Mouse (Mus musculus): ENCODE results near the gene Tnfaip8l2. TPM values are rescaled to one million over a fixed set of nuclear protein-coding genes. Genes with fewer than 3 reads are reported as not detected.

Gene Tnfaip8l2
- total and polyA plus RNA-seq, 2 experiments from 2014 or later, result 2.7 to 5.4 TPM

DNA sequence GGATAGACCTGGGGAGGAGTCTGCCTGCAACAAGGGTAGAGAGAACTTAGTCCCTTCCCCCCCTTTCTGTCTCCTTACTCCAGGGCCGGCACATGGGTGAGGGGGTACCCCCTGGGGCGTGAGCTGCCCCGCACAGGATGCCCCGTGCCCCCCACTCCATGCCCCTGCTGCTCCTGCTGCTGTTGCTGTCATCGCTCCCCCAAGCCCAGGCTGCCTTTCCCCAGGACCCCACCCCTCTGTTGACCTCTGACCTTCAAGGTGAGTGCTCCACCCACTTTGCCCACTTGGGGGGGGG, 22.0 kb upstream of the Tnfaip8l2 start:
- 87% methylated on average over 5 of the region's 5 CpGs for WGBS

DNA sequence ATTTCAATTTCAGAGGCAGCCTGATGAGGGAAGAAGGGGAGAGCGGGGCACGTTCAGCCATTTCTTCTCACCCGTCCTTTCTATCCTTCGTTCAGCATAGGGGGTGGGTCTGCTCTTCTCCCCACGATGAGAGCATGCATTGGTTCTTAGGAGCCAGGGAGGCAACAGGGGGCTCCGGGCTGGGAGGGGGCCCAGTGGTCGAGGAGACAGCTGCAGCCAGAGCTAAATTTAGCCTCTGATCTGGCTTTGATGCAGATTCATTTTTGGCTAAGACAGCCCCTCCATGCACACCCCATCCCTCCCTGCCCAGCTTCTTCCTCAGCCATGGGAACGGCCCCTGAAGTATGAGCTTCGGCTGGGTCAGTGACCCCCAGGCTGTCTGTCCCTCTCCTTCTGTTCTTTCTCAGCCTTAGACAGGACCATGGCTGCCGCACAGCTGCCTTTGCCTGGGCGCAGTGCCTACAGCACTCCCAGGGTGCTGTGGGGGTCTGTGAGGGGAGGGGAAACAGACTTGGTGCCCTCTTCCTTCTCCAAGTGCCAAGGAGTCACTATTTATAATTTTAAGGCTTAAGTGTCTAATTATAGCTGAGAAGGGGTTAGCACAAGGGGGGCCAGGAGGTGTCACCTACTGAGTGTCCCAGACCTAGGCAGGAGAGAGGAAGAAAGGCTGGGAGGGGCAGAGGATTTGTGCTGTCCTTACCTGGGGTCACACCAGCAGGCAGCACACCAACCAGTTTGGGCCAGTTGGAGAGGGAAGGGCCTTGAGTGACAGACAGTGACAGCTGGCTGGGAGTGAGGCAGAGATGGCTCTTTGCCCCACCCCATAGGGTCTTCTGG, 21.5 kb upstream of the Tnfaip8l2 start:
- no peak overlapping the region for H3K27ac ChIP-seq (ENCODE audit: low read depth)
- no peak for DNase-seq (ENCODE audit: low spot score)

More for the DNA sequence above, 22.0 kb upstream of the Tnfaip8l2 start:
- DNase-seq (ENCODE audit: low spot score) (no peak), ATAC-seq (ENCODE audit: insufficient read depth, low read depth) (no peak)
- Histone ChIP-seq H3K27ac (ENCODE audit: low read depth) (no peak overlapping the region), H3K36me3 (replicated peaks; ENCODE audit: control insufficient read depth, insufficient read depth, low read length) (no peaks in the 10 kb centered on the region), H3K9ac (replicated peaks; ENCODE audit: low read depth, low read length) (no peak overlapping the region), H3K9me3 (replicated peaks; ENCODE audit: control insufficient read depth, low read length) (no peaks in the 10 kb centered on the region), H3K4me2 (ENCODE audit: low read depth, low read length) (no peak overlapping the region), H3K27me3 (ENCODE audit: control insufficient read depth, insufficient read depth, low read length) (peaks cover 12% of the 10 kb centered on the region; the same call in 1 of the 2 replicates), H3K4me3 (ENCODE audit: low read depth, low read length) (no peak overlapping the region), H3K4me1 (ENCODE audit: control insufficient read depth, insufficient read depth) (peaks cover 38% of the 10 kb centered on the region)
- TF ChIP-seq EP300 (IDR thresholded peaks at IDR 0.05; ENCODE audit: low read depth), result no peak

DNA sequence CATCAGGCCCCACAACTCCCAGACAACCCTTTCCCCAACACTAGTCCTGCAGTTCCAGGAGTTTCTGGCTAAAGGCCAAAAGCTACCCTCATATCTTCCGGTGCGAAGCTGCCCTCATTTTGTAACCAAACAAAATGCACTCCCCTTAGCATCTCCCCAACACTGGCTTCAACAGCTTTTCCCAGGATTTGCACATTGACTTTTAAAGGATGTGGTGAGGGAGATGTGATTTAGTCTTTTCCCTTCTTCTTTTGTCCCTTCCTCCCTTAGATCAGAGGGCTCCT, 20.1 kb upstream of the Tnfaip8l2 start:
- DNase-seq (ENCODE audit: low spot score), result no peak
- 34% methylated on average over 2 of the region's 2 CpGs for WGBS
- peaks cover 8% of the 10 kb centered on the region; the same call in 1 of the 2 replicates for H3K27me3 ChIP-seq (ENCODE audit: control insufficient read depth, insufficient read depth, low read length)
- no peak overlapping the region for H3K4me2 ChIP-seq (ENCODE audit: low read depth, low read length)
- no peak overlapping the region for H3K27ac ChIP-seq (ENCODE audit: low read depth)
- H3K36me3 ChIP-seq (replicated peaks; ENCODE audit: control insufficient read depth, insufficient read depth, low read length), result no peaks in the 10 kb centered on the region
- no peak overlapping the region for H3K4me3 ChIP-seq (ENCODE audit: low read depth, low read length)
- H3K9me3 ChIP-seq (replicated peaks; ENCODE audit: control insufficient read depth, low read length), result no peaks in the 10 kb centered on the region
- no peak for ATAC-seq (ENCODE audit: insufficient read depth, low read depth)
- no peak overlapping the region for H3K9ac ChIP-seq (replicated peaks; ENCODE audit: low read depth, low read length)
- peaks cover 38% of the 10 kb centered on the region for H3K4me1 ChIP-seq (ENCODE audit: control insufficient read depth, insufficient read depth)
- no peak for TF ChIP-seq CTCF (IDR thresholded peaks at IDR 0.05; ENCODE audit: low read depth)
- TF ChIP-seq EP300 (IDR thresholded peaks at IDR 0.05; ENCODE audit: low read depth), result no peak

More for the DNA sequence above, 21.5 kb upstream of the Tnfaip8l2 start:
- no peaks in the 10 kb centered on the region for H3K36me3 ChIP-seq (replicated peaks; ENCODE audit: control insufficient read depth, insufficient read depth, low read length)
- H3K4me1 ChIP-seq (ENCODE audit: control insufficient read depth, insufficient read depth), result peaks cover 38% of the 10 kb centered on the region
- H3K4me2 ChIP-seq (ENCODE audit: low read depth, low read length), result 0 out of 2 replicates have a peak overlapping the region, but pooled peaks have one; percentile 6
- peaks cover 12% of the 10 kb centered on the region; the same call in 1 of the 2 replicates for H3K27me3 ChIP-seq (ENCODE audit: control insufficient read depth, insufficient read depth, low read length)
- no peaks in the 10 kb centered on the region for H3K9me3 ChIP-seq (replicated peaks; ENCODE audit: control insufficient read depth, low read length)
- no peak overlapping the region for H3K9ac ChIP-seq (replicated peaks; ENCODE audit: low read depth, low read length)
- TF ChIP-seq CTCF (IDR thresholded peaks at IDR 0.05; ENCODE audit: low read depth) (no peak), EP300 (IDR thresholded peaks at IDR 0.05; ENCODE audit: low read depth) (no peak)
- ATAC-seq (ENCODE audit: insufficient read depth, low read depth), result no peak
- 40% methylated on average over 11 of the region's 11 CpGs for WGBS
- H3K4me3 ChIP-seq (ENCODE audit: low read depth, low read length), result no peak overlapping the region

DNA sequence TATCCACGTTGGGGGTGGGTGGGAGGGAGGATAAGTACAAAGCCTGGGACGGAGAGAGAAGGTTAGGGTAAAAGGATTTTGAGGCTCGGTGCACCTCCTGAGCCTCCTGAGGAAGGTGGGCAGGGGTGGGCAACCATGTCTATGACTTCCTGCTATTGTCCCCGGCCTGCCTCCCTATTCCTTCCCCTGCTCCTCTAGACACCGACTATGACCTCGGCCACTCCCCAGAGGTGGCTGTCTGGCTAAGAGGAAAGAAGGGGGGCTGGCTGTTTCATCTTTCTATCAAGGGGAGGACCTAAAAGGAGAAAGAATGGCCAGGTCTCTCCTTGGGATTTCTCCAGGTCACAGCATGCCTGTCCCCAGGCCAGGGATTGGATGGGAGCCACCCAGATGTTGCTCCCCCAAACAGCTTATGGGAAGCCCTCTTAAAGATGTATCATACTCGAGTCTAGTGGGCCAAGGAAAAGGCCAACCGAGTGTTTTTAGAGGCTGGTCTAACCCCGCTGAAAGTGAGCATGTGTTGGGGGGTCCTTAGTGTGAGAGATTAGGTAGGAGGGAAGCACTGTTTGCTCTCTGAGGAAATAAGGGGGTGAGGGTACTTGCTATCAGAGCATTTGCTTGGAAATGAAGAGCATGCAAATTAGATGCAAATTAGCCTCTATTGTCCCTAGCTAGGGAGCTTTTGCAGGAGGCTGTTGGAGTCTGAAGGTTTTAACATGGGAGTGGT, 19.6 kb upstream of the Tnfaip8l2 start:
- Histone ChIP-seq H3K4me1 (ENCODE audit: control insufficient read depth, insufficient read depth) (peaks cover 38% of the 10 kb centered on the region), H3K9ac (replicated peaks; ENCODE audit: low read depth, low read length) (no peak overlapping the region), H3K36me3 (replicated peaks; ENCODE audit: control insufficient read depth, insufficient read depth, low read length) (no peaks in the 10 kb centered on the region), H3K4me3 (ENCODE audit: low read depth, low read length) (peak overlapping the region; percentile 83), H3K9me3 (replicated peaks; ENCODE audit: control insufficient read depth, low read length) (no peaks in the 10 kb centered on the region), H3K27ac (ENCODE audit: low read depth) (no peak overlapping the region), H3K4me2 (ENCODE audit: low read depth, low read length) (peak overlapping the region; percentile 97), H3K27me3 (ENCODE audit: control insufficient read depth, insufficient read depth, low read length) (peaks cover 11% of the 10 kb centered on the region; the same call in 1 of the 2 replicates)
- ATAC-seq (ENCODE audit: insufficient read depth, low read depth) (no peak), DNase-seq (ENCODE audit: low spot score) (no peak)
- 30% methylated on average over 9 of the region's 9 CpGs for WGBS
- no peak for TF ChIP-seq EP300 (IDR thresholded peaks at IDR 0.05; ENCODE audit: low read depth)
- no peak for TF ChIP-seq CTCF (IDR thresholded peaks at IDR 0.05; ENCODE audit: low read depth)

DNA sequence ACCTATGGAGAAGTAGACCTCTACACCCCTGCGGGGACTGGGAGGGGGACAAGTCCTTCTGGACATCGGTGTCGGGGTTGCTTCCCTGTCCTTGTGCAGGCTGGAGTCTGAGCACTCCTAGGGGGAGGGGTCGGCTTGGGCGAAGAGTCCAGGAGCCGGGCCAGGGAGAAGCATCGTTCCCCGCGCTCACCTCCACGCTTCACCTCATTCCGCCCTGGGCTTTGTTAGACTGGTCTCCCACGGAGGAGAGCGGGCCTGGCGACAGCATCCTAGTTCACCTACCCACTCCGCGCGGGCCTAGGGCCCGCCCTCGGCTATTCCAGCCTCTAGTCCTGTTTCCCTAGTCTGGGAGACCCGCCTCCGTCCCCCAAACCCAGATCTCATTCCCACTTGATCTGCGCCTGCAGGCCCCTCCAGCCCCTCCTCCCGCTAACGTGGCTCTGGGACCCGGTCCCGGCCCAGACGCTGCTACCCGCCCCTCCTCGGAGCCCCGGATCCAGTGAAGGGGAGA, 18.9 kb upstream of the Tnfaip8l2 start:
- no peaks in the 10 kb centered on the region for H3K9me3 ChIP-seq (replicated peaks; ENCODE audit: control insufficient read depth, low read length)
- H3K4me3 ChIP-seq (ENCODE audit: low read depth, low read length), result peak overlapping the region; percentile 83
- no peak for DNase-seq (ENCODE audit: low spot score)
- H3K27ac ChIP-seq (ENCODE audit: low read depth), result no peak overlapping the region
- peaks cover 38% of the 10 kb centered on the region for H3K4me1 ChIP-seq (ENCODE audit: control insufficient read depth, insufficient read depth)
- TF ChIP-seq CTCF (IDR thresholded peaks at IDR 0.05; ENCODE audit: low read depth) (no peak), EP300 (IDR thresholded peaks at IDR 0.05; ENCODE audit: low read depth) (no peak)
- H3K9ac ChIP-seq (replicated peaks; ENCODE audit: low read depth, low read length), result 0 out of 2 replicates have a peak overlapping the region, but pooled peaks have one; percentile 71
- H3K36me3 ChIP-seq (replicated peaks; ENCODE audit: control insufficient read depth, insufficient read depth, low read length), result no peaks in the 10 kb centered on the region
- peak overlapping the region; percentile 97 for H3K4me2 ChIP-seq (ENCODE audit: low read depth, low read length)
- ATAC-seq (ENCODE audit: insufficient read depth, low read depth), result no peak
- peaks cover 11% of the 10 kb centered on the region; the same call in 1 of the 2 replicates for H3K27me3 ChIP-seq (ENCODE audit: control insufficient read depth, insufficient read depth, low read length)
- WGBS, result 5% methylated on average over 30 of the region's 30 CpGs

Data from heart, postnatal 0 days (tissue).